Mouse (Mus musculus) small intestine, adult 2 months (tissue): ENCODE results near the gene Ttc25.

ENCODE experiments used
- CTCF ChIP-seq: fragments of 200-500 bp; IDR thresholded peaks from 2 replicates; pipeline ENCODE4 v1.5.1; 2012; ENCODE audit warnings: low read depth, mild to moderate bottlenecking, control low read depth, inconsistent platforms, low read length, moderate library complexity, mixed read lengths; ENCODE audit not compliant: insufficient replicate concordance, insufficient read length; ENCODE audit errors: extremely low read depth
- POLR2A ChIP-seq: fragments of 200-500 bp; IDR thresholded peaks from 2 replicates; pipeline ENCODE4 v1.6.1; 2012; ENCODE audit warnings: low read depth, mild to moderate bottlenecking, control low read depth, inconsistent platforms, low read length, moderate library complexity

- no peak for TF ChIP-seq CTCF
- no peak for TF ChIP-seq POLR2A
These were observed 22.4 kb downstream of the Ttc25 start for GRCm38 (mm10) chr11:100567815-100568245.
